Mouse (Mus musculus): ENCODE data around the gene 5530401A14Rik. TPM values are rescaled to one million over a fixed set of nuclear protein-coding genes. Genes with fewer than 3 reads are reported as not detected.

Gene 5530401A14Rik
- polyA plus RNA-seq, 1 experiment from 2014 or later = 0.64 TPM

DNA sequence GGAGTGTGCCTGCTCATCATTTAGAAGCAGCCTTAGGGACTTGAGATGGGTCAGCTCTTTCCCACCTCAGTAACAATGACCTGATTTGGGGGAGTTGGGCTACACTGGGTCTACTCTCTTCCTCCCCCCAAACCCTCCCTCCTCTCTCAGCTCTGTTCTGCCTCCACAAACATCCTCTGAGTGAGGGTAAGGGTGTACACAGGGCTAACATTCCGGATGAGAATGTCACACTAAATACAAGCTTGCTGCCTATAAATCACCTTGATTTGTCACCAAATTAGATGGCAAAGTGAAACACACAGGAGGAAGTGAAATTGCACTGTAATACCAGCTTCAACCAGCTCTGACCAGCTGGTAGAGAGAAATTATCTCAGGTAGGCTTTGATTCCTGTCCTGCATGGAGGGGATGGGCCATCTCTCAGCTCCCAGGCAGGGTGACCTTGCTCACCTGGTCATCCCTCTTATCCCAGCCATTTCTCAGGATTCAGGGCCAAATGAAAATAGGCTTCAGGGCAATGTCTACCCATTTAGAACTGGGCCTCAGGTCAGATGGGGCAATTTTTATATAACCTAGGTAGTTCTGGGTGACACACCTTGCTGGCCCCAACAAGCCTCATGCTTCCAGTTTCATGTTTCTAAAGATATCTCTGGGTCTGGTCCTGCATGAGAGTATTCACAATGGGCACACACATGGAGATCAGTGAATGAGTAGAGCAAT lies 12.5 kb upstream of the 5530401A14Rik start:
- no peak overlapping the region for H3K4me3 ChIP-seq (replicated peaks; ENCODE audit: low read depth, low read length)
- no peak overlapping the region for H3K27ac ChIP-seq (replicated peaks; ENCODE audit: low read depth, low read length)
- H3K9ac ChIP-seq (replicated peaks; ENCODE audit: low read length) = no peak overlapping the region
- H3K9me3 ChIP-seq (ENCODE audit: control insufficient read depth, low read length) = no peaks in the 10 kb centered on the region
- 89% methylated on average over 1 of the region's 1 CpGs for WGBS
- ATAC-seq (ENCODE audit: low FRiP score, low TSS enrichment) (no peak), DNase-seq (no peak)
- H3K27me3 ChIP-seq (ENCODE audit: control insufficient read depth, insufficient read depth, low read length) = no peaks in the 10 kb centered on the region
- no peaks in the 10 kb centered on the region for H3K36me3 ChIP-seq (ENCODE audit: control insufficient read depth, insufficient read depth, low read length)
- H3K4me2 ChIP-seq (ENCODE audit: low read length) = no peak overlapping the region
- H3K4me1 ChIP-seq (ENCODE audit: control insufficient read depth, insufficient read depth, low read length) = 0 out of 2 replicates have a peak, but pooled peaks cover 4% of the 10 kb centered on the region

DNA sequence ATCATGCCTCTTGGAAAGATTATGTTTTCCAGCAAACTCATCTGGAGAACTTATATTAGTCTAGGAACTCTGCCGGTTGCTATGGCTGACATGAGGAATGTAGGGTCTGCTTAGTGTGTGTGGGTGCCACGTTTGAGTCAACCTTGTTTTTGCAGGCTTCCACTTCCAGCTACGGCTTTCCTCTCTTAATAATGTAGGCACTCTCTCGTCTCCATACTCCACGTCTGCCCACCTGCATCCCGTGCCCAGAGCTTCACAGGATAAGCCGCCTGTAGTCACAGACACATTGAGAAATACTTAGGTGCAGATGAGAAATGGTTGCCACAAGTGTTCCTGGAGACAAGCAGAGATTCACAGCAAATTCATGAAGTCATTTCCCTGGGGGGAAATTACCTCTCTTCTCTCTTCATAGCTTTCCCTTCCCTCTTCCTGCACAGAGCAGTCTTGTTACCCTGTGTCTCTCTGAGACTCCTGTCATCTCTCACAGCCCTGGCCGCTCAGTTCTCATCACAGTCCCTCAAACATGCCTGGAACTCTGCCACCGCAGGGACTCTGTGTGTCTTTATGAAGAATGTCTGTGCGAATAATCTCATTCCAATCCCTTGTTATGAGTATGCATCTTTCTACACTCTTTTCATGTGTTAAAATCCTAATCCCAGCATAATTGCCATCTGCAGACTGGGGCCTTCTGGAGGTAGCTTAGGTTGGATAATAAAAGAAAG lies 5.3 kb downstream of the 5530401A14Rik start:
- peak; percentile 37 for DNase-seq
- peaks cover 19% of the 10 kb centered on the region for H3K4me1 ChIP-seq (ENCODE audit: control insufficient read depth, insufficient read depth, low read length)
- no peak overlapping the region for H3K4me3 ChIP-seq (replicated peaks; ENCODE audit: low read depth, low read length)
- H3K27me3 ChIP-seq (ENCODE audit: control insufficient read depth, insufficient read depth, low read length) = no peaks in the 10 kb centered on the region
- no peaks in the 10 kb centered on the region for H3K36me3 ChIP-seq (ENCODE audit: control insufficient read depth, insufficient read depth, low read length)
- ATAC-seq (ENCODE audit: low FRiP score, low TSS enrichment) = no peak
- 0 out of 2 replicates have a peak overlapping the region, but pooled peaks have one; percentile 2 for H3K27ac ChIP-seq (replicated peaks; ENCODE audit: low read depth, low read length)
- H3K9ac ChIP-seq (replicated peaks; ENCODE audit: low read length) = no peak overlapping the region
- H3K9me3 ChIP-seq (ENCODE audit: control insufficient read depth, low read length) = no peaks in the 10 kb centered on the region
- no peak overlapping the region for H3K4me2 ChIP-seq (ENCODE audit: low read length)
- 41% methylated on average over 10 of the region's 10 CpGs for WGBS

DNA sequence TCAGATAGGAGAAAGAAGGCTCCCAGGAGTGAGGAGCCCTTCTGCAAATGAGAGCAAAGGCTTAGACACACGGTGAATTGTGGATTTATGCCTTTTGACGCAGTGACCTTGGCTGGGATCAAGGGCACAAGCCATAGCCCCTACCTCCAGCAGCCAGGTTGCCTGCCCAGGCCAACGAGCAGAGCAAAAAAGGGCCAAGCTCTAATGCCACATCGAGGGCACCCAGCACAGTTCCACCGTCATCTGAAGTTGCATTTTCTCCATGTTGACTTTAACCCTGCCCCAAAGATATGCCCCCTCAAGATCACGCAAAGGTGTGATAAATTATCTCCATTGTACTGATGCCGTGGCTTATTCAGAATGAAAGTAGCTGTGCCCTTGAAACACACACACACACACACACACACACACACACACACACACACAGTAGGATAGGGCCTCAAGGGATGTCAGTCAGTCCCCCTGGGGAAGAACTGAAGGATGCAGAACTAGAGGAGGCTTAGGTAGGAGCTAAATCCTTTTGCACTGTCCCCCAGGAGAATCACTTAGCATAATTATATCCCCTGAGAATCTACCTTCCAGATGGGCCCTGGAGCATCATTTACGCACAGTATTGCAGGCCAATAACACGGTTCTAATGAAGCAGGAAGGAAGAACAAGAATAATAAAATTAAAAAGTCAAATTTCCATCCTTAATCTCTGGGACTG lies 11.2 kb downstream of the 5530401A14Rik start:
- Histone ChIP-seq H3K4me1 (ENCODE audit: control insufficient read depth, insufficient read depth, low read length) (peaks cover 12% of the 10 kb centered on the region), H3K27me3 (ENCODE audit: control insufficient read depth, insufficient read depth, low read length) (no peaks in the 10 kb centered on the region), H3K4me2 (ENCODE audit: low read length) (no peak overlapping the region), H3K9me3 (ENCODE audit: control insufficient read depth, low read length) (no peaks in the 10 kb centered on the region), H3K4me3 (replicated peaks; ENCODE audit: low read depth, low read length) (no peak overlapping the region), H3K27ac (replicated peaks; ENCODE audit: low read depth, low read length) (peak overlapping the region; percentile 58), H3K9ac (replicated peaks; ENCODE audit: low read length) (no peak overlapping the region), H3K36me3 (ENCODE audit: control insufficient read depth, insufficient read depth, low read length) (no peaks in the 10 kb centered on the region)
- WGBS = 46% methylated on average over 9 of the region's 9 CpGs
- ATAC-seq (ENCODE audit: low FRiP score, low TSS enrichment) (no peak), DNase-seq (peak; percentile 45)

DNA sequence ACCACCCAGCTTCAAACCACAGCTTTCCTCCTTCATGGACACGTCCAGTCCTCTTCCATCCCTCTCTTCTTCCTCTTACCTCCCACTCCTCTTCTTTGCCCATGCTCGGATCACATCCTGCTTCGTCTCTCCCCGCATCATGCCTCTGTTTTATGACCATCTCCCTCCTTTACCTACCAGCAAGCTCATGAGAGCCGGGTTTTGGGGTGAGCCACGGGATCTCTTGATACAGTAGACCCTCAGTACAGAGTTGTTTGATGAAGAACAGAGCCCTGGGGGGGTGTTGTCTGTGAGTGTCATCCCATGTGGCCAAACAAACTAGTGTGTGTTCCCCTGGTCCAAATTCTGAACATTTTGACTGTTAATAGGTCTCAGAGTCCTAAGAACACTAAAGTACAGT lies 36.0 kb downstream of the 5530401A14Rik start:
- H3K4me3 ChIP-seq (replicated peaks; ENCODE audit: low read depth, low read length) = no peak overlapping the region
- H3K27ac ChIP-seq (replicated peaks; ENCODE audit: low read depth, low read length) = no peak overlapping the region; the same call in 1 of the 2 replicates
- DNase-seq (no peak), ATAC-seq (ENCODE audit: low FRiP score, low TSS enrichment) (no peak)
- H3K9me3 ChIP-seq (ENCODE audit: control insufficient read depth, low read length) = no peaks in the 10 kb centered on the region
- no peak overlapping the region for H3K4me2 ChIP-seq (ENCODE audit: low read length)
- no peaks in the 10 kb centered on the region for H3K27me3 ChIP-seq (ENCODE audit: control insufficient read depth, insufficient read depth, low read length)
- H3K36me3 ChIP-seq (ENCODE audit: control insufficient read depth, insufficient read depth, low read length) = no peaks in the 10 kb centered on the region
- peaks cover 17% of the 10 kb centered on the region for H3K4me1 ChIP-seq (ENCODE audit: control insufficient read depth, insufficient read depth, low read length)
- H3K9ac ChIP-seq (replicated peaks; ENCODE audit: low read length) = no peak overlapping the region
- whole genome bisulfite sequencing = 89% methylated on average over 6 of the region's 6 CpGs

DNA sequence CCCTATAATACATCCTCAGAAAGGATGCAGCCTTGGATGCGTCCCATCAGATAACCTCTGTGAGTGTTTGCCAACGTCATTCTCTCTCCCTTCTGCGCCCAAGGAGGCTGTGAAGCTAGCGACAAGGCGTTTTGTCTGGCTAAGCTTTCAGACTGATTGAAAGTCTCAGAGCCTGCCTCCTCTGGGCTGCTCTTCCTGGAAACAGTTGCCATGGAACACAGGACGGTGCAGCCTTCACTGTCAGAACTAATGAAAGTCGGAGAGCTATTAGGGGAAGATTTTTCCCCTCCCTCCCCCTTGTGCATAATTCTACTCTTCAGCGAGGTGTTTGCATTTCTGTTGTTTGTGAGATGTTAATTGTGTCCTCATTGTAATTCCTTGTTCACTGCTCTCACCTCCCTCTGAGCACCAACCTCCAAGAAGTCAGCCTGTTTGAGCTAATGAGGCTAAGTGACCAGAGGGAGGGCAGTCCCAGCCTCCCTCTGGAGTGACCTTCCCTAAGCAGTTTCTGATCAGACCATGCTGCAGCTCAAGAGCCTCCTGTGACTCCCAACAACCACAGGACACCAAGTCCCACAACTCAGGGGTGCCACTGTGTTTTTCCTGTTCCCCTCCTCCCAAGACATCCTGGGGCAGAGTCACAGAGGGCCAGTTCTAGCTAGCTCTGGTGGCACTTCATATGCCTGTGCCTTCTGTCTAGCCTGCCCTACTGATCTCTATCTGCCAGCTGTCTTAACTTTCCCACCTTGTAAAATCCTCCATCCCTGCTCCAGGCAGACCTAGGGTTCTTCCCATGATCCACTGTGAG lies 37.3 kb downstream of the 5530401A14Rik start:
- peak overlapping the region; percentile 69 for H3K27ac ChIP-seq (replicated peaks; ENCODE audit: low read depth, low read length)
- H3K4me3 ChIP-seq (replicated peaks; ENCODE audit: low read depth, low read length) = no peak overlapping the region
- peak overlapping the region; percentile 18 for H3K4me2 ChIP-seq (ENCODE audit: low read length)
- ATAC-seq (ENCODE audit: low FRiP score, low TSS enrichment) (peak; percentile 31; the same call in 1 of the 2 replicates), DNase-seq (peak; percentile 81)
- H3K36me3 ChIP-seq (ENCODE audit: control insufficient read depth, insufficient read depth, low read length) = no peaks in the 10 kb centered on the region
- 1% methylated on average over 8 of the region's 8 CpGs for WGBS
- H3K4me1 ChIP-seq (ENCODE audit: control insufficient read depth, insufficient read depth, low read length) = peaks cover 17% of the 10 kb centered on the region
- no peaks in the 10 kb centered on the region for H3K9me3 ChIP-seq (ENCODE audit: control insufficient read depth, low read length)
- H3K9ac ChIP-seq (replicated peaks; ENCODE audit: low read length) = no peak overlapping the region
- H3K27me3 ChIP-seq (ENCODE audit: control insufficient read depth, insufficient read depth, low read length) = no peaks in the 10 kb centered on the region

DNA sequence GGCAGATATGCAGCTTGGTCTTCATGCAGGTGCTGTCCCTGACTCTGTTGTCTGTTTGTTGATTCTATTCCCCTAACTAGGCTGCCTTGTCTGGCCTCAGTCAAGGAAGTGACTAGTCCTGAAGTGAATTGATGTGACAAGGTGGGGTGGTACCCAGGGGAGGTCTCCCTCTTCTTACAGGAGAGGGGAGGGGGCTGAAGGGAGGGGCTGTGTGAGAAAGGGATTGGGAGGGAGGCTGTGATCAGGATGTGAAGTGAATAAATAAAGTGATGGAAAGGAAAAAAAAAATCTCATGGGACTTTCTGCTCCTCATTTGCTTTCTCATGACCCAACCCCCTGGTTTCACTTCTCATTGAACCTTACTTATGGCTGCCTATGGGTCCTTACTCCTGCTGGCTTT lies 41.8 kb downstream of the 5530401A14Rik start:
- Histone ChIP-seq H3K27me3 (ENCODE audit: control insufficient read depth, insufficient read depth, low read length) (no peaks in the 10 kb centered on the region), H3K4me3 (replicated peaks; ENCODE audit: low read depth, low read length) (no peak overlapping the region), H3K4me2 (ENCODE audit: low read length) (no peak overlapping the region), H3K4me1 (ENCODE audit: control insufficient read depth, insufficient read depth, low read length) (peaks cover 11% of the 10 kb centered on the region), H3K9ac (replicated peaks; ENCODE audit: low read length) (no peak overlapping the region), H3K9me3 (ENCODE audit: control insufficient read depth, low read length) (no peaks in the 10 kb centered on the region), H3K27ac (replicated peaks; ENCODE audit: low read depth, low read length) (no peak overlapping the region), H3K36me3 (ENCODE audit: control insufficient read depth, insufficient read depth, low read length) (no peaks in the 10 kb centered on the region)
- no peak for ATAC-seq (ENCODE audit: low FRiP score, low TSS enrichment)
- no peak for DNase-seq

DNA sequence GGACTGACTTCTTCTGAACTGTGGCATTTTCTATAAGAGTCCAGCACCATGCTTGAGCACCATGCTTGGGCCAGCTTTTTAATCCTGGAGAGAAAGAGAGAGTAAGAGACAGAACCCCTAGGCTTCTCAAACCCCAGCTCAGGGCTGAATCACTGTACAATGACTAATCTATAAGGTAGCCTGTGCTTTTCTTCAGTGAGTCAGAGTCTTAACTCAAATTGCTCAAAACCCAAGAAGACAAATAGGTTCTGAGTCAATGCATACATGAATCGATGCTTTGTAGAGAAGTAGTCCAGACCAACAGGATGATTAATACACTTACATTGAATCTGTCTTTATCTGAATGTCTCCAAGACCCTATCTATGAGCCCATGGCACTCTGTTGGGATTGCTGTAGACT lies 48.3 kb downstream of the 5530401A14Rik start:
- 0 out of 2 replicates have a peak, but pooled peaks cover 2% of the 10 kb centered on the region for H3K4me1 ChIP-seq (ENCODE audit: control insufficient read depth, insufficient read depth, low read length)
- no peak overlapping the region for H3K4me2 ChIP-seq (ENCODE audit: low read length)
- no peak for ATAC-seq (ENCODE audit: low FRiP score, low TSS enrichment)
- H3K27me3 ChIP-seq (ENCODE audit: control insufficient read depth, insufficient read depth, low read length) = no peaks in the 10 kb centered on the region
- DNase-seq = no peak
- no peak overlapping the region for H3K4me3 ChIP-seq (replicated peaks; ENCODE audit: low read depth, low read length)
- no peak overlapping the region for H3K27ac ChIP-seq (replicated peaks; ENCODE audit: low read depth, low read length)
- no peak overlapping the region for H3K9ac ChIP-seq (replicated peaks; ENCODE audit: low read length)
- no peaks in the 10 kb centered on the region for H3K9me3 ChIP-seq (ENCODE audit: control insufficient read depth, low read length)
- no peaks in the 10 kb centered on the region for H3K36me3 ChIP-seq (ENCODE audit: control insufficient read depth, insufficient read depth, low read length)
- 90% methylated on average over 1 of the region's 1 CpGs for WGBS

DNA sequence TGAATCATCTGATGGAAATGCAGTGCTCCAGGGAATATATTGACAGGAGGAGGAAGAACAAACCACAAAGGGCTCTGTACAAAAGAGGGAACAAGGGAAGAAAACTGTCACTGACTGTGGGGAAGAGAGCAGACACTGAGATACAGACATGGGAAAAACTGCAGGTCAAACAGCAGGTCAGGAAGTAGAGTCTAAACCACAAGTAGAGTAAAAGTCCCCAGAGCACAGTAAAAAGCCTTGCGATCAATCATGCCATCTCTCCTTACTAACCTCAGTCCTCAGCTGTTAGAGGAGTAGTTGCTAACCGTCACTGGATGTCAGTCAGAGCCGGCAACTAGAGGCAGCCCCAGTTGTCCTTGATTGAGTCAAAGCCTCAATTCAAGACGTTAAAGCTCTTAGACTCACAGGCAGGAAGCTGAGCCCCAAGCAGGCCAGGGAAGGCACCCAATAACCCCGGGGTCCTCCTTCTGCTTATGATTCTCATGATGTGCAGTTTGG lies 49.0 kb downstream of the 5530401A14Rik start:
- Histone ChIP-seq H3K4me2 (ENCODE audit: low read length) (no peak overlapping the region), H3K4me3 (replicated peaks; ENCODE audit: low read depth, low read length) (no peak overlapping the region), H3K9ac (replicated peaks; ENCODE audit: low read length) (no peak overlapping the region), H3K27ac (replicated peaks; ENCODE audit: low read depth, low read length) (no peak overlapping the region), H3K4me1 (ENCODE audit: control insufficient read depth, insufficient read depth, low read length) (0 out of 2 replicates have a peak, but pooled peaks cover under 1% of the 10 kb centered on the region), H3K27me3 (ENCODE audit: control insufficient read depth, insufficient read depth, low read length) (no peaks in the 10 kb centered on the region), H3K9me3 (ENCODE audit: control insufficient read depth, low read length) (no peaks in the 10 kb centered on the region), H3K36me3 (ENCODE audit: control insufficient read depth, insufficient read depth, low read length) (no peaks in the 10 kb centered on the region)
- WGBS = 83% methylated on average over 5 of the region's 5 CpGs
- ATAC-seq (ENCODE audit: low FRiP score, low TSS enrichment) = no peak
- DNase-seq = no peak
